Mouse (Mus musculus) neutrophil, adult 65 days (primary cell): ENCODE results near the gene Supv3l1. TPM values are rescaled to one million over a fixed set of nuclear protein-coding genes. Genes with fewer than 3 reads are reported as not detected.

ENCODE experiments used
- total RNA-seq: library from RNA; stranded (reverse); gene quantifications from 2 replicates; pipeline ENCODE4 v1.2.4, GENCODE M21; 2023

Supv3l1 gene
- total RNA-seq: 18.3 and 18.4 TPM in 2 replicates

GRCm38 (mm10) chr10:62449364-62450279 is at the start of gene Supv3l1, which contains the start of gene 4930507D05Rik:
Gene Supv3l1, minus strand, starts transcription at chr10:62449738.
Gene 4930507D05Rik, plus strand, starts transcription at chr10:62449489.

DNA sequence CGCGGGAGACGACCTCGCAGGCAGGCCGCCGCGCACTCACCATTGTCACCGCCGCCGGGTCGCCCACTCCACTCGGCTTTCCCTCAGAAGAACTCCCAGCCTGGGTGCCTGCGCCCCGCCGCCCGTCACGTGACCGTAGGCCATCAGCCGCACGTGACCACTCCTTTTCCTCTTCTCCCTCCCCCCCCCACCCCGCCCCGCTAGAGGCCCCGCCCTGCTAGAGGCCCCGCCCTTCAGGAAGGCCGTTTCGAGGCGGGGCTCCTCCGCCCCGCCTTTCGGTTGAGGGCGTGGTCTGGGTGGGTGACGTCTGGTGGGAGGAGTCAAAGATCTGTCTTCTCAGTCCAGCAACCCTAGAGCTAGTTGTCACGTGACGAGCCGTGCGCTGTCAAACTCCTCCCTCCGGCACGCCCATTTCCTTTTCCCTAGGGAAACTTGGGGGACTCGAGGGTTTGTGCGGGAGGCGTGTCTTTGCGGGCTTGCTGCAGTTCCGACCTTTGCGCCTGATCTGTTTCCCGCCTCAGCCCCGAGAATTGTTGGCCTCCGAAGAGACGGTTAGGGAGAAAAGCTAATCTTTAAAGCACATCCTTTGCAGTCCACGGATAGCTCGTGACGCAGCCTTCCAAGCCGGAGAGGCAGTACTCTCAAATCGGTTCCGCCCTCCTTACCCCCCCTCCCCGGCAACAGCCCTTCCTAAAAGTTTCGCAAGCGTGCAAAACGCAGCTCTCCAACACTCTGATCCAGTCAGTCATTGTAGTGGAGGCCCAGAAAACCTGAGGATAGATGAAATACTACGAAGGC is 37.3 kb upstream of the Supv3l1 start, which contains the start of gene Vps26a:
Gene Vps26a, minus strand, starts transcription at position 188 of the 798 bp plus-strand sequence.

GRCm38 (mm10) chr10:62422255-62422654 is 27.3 kb downstream of the Supv3l1 start, which contains the start of gene Hkdc1:
Gene Hkdc1, minus strand, starts transcription at chr10:62422491.

DNA sequence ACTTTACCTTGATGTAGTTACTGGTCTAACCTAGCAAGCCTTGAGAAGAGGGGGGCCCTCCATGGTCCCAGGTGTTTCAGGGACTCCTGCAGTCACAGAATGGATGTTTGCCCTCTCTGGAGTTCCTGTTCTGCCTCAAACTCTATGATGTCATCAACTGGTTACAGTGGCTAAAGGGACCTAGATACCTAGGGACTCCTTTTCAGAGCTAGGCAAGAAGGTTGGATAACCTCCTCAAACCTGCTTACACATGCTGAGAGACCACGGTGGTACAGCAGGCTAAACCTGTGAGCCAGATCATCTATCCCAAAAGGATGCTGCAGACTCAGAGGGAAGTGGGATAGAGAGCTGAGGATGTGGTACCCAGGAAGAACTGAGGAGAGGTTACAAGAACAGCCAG is 69.7 kb downstream of the Supv3l1 start, which contains the start of gene Hk1:
Gene Hk1, minus strand, starts transcription at position 101 of the 400 bp plus-strand sequence.

Other genes starting within 250 kb of the Supv3l1 start
- gene Tspan15, start 218.5 kb downstream of the Supv3l1 start, total RNA-seq: 5.3 and 12.5 TPM in 2 replicates
- gene Tacr2, start 197.3 kb downstream of the Supv3l1 start, total RNA-seq: not detected in 2 replicates
- gene Hk1, start 69.8 kb downstream of the Supv3l1 start, total RNA-seq: 78.7 and 97.1 TPM in 2 replicates
- 0.41 TPM in 1 of 2 replicates, not detected in the other for gene Hkdc1, start 27.2 kb downstream of the Supv3l1 start, total RNA-seq
- gene 4930507D05Rik, start 249 bp downstream of the Supv3l1 start, total RNA-seq: not detected in 2 replicates
- gene Vps26a, start 37.1 kb upstream of the Supv3l1 start, total RNA-seq: 47.0 and 53.3 TPM in 2 replicates
- 1,408 and 1,585 TPM in 2 replicates for gene Srgn, start 77.7 kb upstream of the Supv3l1 start, total RNA-seq
- gene Kif1bp, start 128.7 kb upstream of the Supv3l1 start, total RNA-seq: 17.7 and 17.8 TPM in 2 replicates
- 33.0 and 33.6 TPM in 2 replicates for gene Ddx21, start 152.5 kb upstream of the Supv3l1 start, total RNA-seq
- 47.8 and 78.2 TPM in 2 replicates for gene Ddx50, start 201.5 kb upstream of the Supv3l1 start, total RNA-seq